Mouse (Mus musculus) midbrain, embryonic 15.5 days (tissue): ENCODE results near the gene AC170998.1. TPM values are rescaled to one million over a fixed set of nuclear protein-coding genes. Genes with fewer than 3 reads are reported as not detected.
"Not testable (repeated sequence)": the region's sequence is repeated elsewhere in the genome, so short reads cannot be mapped to it uniquely, and the experiment has no call there.

ENCODE experiments used
- ATAC-seq: fragments of 200-750 bp; cut with Nextera tagmentation; replicated peaks from 2 replicates; pipeline ENCODE4 v1.8.0; 2017; ENCODE audit warnings: moderate TSS enrichment
- H3K27ac ChIP-seq: fragments of 300-500 bp; sonication (generic); 2 replicates; pipeline ENCODE4 v1.5.1; 2015; ENCODE audit warnings: mild to moderate bottlenecking, inconsistent platforms
- H3K27me3 ChIP-seq: fragments of 300-500 bp; sonication (generic); replicated peaks from 2 replicates; pipeline ENCODE4 v1.6.1; 2015; ENCODE audit warnings: inconsistent platforms
- H3K36me3 ChIP-seq: fragments of 300-500 bp; sonication (generic); replicated peaks from 2 replicates; pipeline ENCODE4 v1.6.1; 2015; ENCODE audit warnings: inconsistent platforms
- H3K4me1 ChIP-seq: fragments of 300-500 bp; sonication (generic); 2 replicates; pipeline ENCODE4 v1.6.1; 2015; ENCODE audit warnings: inconsistent platforms
- H3K4me2 ChIP-seq: fragments of 300-500 bp; sonication (generic); 2 replicates; pipeline ENCODE4 v1.6.1; 2015; ENCODE audit warnings: inconsistent platforms, mild to moderate bottlenecking, moderate library complexity
- H3K4me3 ChIP-seq: fragments of 300-500 bp; sonication (generic); 2 replicates; pipeline ENCODE4 v1.5.1; 2015; ENCODE audit warnings: mild to moderate bottlenecking, inconsistent platforms
- H3K9ac ChIP-seq: fragments of 300-500 bp; sonication (generic); 2 replicates; pipeline ENCODE4 v1.6.1; 2015; ENCODE audit warnings: mild to moderate bottlenecking, inconsistent platforms
- H3K9me3 ChIP-seq: fragments of 300-500 bp; sonication (generic); 2 replicates; pipeline ENCODE4 v1.6.1; 2016; ENCODE audit warnings: inconsistent platforms
- WGBS: fragments of 180-500 bp; shearing (Covaris S2); methylation state at CpG from one replicate; pipeline ENCODE4 v1.1.7; 2015; ENCODE audit warnings: mixed read lengths; 5-methylcytosine and 5-hydroxymethylcytosine counted together
- polyA plus RNA-seq: library from polyadenylated mRNA; unstranded; fragments of >200 nt; fragmentation: Nextera tagmentation; extraction: Ambion mirVana; gene quantifications from 2 replicates; pipeline ENCODE4 v1.2.1, GENCODE M21; 2015

Gene AC170998.1
- polyA plus RNA-seq, 1 experiment from 2014 or later, result 2.4 TPM

DNA sequence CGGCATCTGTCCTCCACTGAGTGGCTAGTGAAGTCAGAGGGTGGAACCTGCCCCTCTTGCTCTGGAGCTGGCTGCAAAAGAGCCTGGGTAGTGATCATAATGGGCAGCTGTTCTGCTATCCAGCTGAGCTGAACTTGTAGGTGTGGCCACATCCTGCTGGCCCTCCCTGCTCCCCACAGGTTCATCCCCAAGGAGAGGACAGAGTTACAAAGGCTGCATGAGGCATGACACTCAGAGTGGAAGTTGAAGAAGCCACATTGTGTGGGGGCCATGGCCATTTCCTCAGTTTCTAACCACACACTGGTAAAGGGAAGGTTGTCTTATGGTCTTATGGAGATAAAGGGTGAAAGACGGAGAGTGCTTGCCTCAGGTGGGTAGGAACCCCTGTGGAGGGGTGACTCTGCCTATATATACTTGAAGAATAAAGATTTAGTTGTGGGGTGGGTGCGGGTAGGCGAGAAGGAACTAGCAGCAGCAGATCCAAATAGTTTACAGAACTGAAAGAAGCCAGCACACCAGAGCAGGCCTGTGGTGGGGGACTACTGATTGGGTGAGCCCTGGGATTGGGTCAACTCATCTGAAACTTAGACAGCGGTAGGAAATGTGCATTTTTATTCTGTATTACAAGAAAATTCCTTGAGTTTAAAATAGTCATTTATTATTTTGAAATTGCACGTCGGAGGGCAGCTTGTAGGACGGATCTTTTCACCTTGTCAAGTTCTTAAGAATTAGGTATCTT, 16.2 kb upstream of the AC170998.1 start:
- H3K4me1 ChIP-seq, result no peaks in the 10 kb centered on the region
- H3K36me3 ChIP-seq, result peaks cover 6% of the 10 kb centered on the region; the same call in 1 of the 2 replicates
- no peak overlapping the region for H3K9ac ChIP-seq
- no peaks in the 10 kb centered on the region for H3K27me3 ChIP-seq
- H3K4me2 ChIP-seq, result no peak overlapping the region
- no peaks in the 10 kb centered on the region for H3K9me3 ChIP-seq
- no peak for ATAC-seq
- 90% methylated on average over 8 of the region's 8 CpGs for WGBS
- H3K27ac ChIP-seq, result no peak overlapping the region
- H3K4me3 ChIP-seq, result no peak overlapping the region

DNA sequence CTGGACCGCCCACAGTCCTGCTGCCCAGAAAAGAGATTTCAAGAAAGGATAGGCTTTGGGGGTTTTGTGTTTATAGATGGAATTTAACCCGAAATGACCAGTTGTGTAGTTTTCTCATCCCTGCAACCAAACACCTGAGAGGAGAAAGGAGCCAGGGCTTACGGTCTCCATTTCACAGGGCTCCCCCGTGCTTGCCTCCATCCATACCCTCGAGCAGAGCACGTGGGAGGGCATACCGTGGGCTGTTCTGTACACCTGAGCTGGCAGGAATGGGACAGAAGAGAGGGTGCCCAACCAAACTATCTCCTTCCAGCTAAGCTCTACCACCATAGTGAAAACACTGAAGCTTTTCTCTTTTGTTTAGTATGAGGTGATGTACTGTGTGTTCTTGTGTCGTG, 15.6 kb upstream of the AC170998.1 start:
- H3K4me1 ChIP-seq, result no peaks in the 10 kb centered on the region
- 90% methylated on average over 8 of the region's 8 CpGs for WGBS
- no peaks in the 10 kb centered on the region for H3K27me3 ChIP-seq
- peaks cover 10% of the 10 kb centered on the region; the same call in 1 of the 2 replicates for H3K36me3 ChIP-seq
- no peaks in the 10 kb centered on the region for H3K9me3 ChIP-seq
- no peak overlapping the region for H3K4me3 ChIP-seq
- no peak overlapping the region for H3K27ac ChIP-seq
- H3K9ac ChIP-seq, result no peak overlapping the region
- ATAC-seq, result no peak
- H3K4me2 ChIP-seq, result no peak overlapping the region

DNA sequence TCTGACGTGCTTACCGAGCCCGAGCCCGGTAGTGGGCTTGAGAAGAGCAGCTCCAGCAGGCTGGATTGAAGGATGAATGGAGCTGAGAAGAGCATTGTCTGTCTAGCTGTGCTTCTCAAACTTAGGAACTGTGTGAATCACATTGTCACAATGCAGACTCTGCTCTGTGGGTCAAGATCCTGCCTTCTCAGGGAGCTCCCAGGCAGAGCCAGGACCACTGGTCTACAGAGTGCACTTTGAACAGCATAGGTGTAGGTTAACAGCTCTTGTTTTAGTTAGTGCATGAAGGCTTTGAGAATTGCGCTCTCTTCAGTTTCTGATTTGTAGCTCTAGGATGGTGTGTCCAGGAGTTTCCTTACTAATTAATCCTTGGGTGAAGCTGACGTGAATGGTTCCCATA, 14.6 kb upstream of the AC170998.1 start:
- Histone ChIP-seq H3K4me2 (no peak overlapping the region), H3K27me3 (no peaks in the 10 kb centered on the region), H3K9ac (no peak overlapping the region), H3K4me3 (no peak overlapping the region), H3K9me3 (no peaks in the 10 kb centered on the region), H3K36me3 (peaks cover 16% of the 10 kb centered on the region; the same call in 1 of the 2 replicates), H3K27ac (no peak overlapping the region), H3K4me1 (no peaks in the 10 kb centered on the region)
- ATAC-seq, result no peak
- WGBS, result 84% methylated on average over 6 of the region's 6 CpGs

DNA sequence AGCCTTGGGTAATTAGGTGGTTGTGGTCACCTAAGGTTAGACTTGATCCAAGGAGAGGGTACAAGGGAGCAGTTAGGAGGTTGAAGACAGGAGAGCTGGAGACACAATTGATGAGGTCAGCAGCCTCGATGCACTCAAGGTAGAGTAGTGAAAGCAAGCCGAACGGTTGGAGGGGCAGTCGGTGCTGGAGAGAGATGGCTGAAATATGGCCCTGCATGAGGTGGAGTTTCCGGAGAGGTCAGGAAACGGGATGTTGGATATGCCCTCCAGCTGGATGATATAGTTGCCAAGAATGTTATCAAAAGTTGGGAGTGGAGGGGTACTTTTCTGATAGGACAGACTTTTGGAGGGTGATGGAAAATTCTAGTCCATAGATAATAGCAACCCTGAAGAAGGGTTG, 13.6 kb upstream of the AC170998.1 start:
- Histone ChIP-seq H3K27me3 (no peaks in the 10 kb centered on the region), H3K36me3 (peaks cover 22% of the 10 kb centered on the region; the same call in 1 of the 2 replicates), H3K4me2 (no peak overlapping the region), H3K9me3 (no peaks in the 10 kb centered on the region), H3K9ac (no peak overlapping the region), H3K27ac (no peak overlapping the region), H3K4me1 (no peaks in the 10 kb centered on the region), H3K4me3 (no peak overlapping the region)
- WGBS, result 86% methylated on average over 6 of the region's 6 CpGs
- ATAC-seq, result no peak

DNA sequence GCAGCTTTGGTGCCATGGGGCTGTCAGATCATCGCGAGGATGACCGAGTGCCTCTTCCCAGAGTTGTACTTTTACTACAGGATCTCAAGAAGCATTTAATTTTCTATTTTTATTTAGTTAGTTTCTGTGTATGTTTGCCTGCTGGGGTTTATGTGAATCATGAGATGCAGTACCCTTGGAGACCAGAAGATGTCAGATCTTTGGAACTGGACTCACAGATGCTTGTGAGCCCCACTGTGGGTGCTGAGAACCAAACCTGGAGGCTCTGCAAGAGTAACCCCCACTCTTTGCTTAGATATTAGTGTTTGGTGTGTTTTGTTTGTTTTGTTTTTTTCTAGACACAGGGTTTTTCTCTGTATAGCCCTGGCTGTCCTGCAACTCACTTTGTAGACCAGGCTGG, 11.9 kb upstream of the AC170998.1 start:
- Histone ChIP-seq H3K4me3 (no peak overlapping the region), H3K27ac (no peak overlapping the region), H3K4me1 (no peaks in the 10 kb centered on the region), H3K4me2 (no peak overlapping the region), H3K27me3 (no peaks in the 10 kb centered on the region), H3K9me3 (no peaks in the 10 kb centered on the region), H3K36me3 (peaks cover 26% of the 10 kb centered on the region; the same call in 1 of the 2 replicates), H3K9ac (no peak overlapping the region)
- 98% methylated on average over 3 of the region's 3 CpGs for WGBS
- no peak for ATAC-seq

DNA sequence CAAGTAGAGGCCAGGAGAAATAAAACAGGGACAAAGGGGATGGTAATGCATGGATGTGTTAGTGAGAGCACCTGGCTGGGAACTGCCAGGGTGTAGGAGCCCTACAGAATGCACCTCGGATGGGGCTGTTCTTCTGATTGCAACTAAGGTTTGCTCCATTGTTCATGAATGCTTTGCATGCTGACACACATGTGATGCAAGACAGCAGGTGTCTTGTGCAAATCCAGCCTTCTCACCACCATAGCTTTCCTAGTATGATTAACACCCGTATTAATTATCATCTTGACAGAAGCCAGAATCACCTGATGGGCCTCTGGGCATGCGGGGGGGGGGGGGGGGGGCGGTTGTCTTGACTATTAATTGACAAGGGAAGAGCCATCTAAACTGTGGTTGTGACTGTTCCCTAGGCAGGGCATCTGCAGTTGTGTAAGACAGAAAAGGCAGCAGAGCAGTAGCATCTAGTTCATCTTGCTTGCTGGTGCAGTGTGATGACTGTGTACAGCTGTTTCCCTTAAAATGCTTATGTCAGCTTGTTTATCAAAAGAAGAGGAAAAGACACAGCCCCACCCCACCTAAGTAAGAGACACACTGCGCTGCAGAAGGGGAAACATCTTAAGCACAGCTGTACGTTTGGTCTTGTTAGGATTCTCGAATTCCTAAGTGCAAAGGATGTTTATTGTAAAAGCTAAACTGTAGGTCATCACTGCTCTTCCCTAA, 9.9 kb upstream of the AC170998.1 start:
- Histone ChIP-seq H3K9me3 (no peaks in the 10 kb centered on the region), H3K36me3 (peaks cover 26% of the 10 kb centered on the region; the same call in 1 of the 2 replicates), H3K4me2 (no peak overlapping the region), H3K27ac (no peak overlapping the region), H3K9ac (no peak overlapping the region), H3K27me3 (no peaks in the 10 kb centered on the region), H3K4me1 (no peaks in the 10 kb centered on the region), H3K4me3 (no peak overlapping the region)
- WGBS, result 87% methylated on average over 6 of the region's 7 CpGs
- ATAC-seq, result no peak

DNA sequence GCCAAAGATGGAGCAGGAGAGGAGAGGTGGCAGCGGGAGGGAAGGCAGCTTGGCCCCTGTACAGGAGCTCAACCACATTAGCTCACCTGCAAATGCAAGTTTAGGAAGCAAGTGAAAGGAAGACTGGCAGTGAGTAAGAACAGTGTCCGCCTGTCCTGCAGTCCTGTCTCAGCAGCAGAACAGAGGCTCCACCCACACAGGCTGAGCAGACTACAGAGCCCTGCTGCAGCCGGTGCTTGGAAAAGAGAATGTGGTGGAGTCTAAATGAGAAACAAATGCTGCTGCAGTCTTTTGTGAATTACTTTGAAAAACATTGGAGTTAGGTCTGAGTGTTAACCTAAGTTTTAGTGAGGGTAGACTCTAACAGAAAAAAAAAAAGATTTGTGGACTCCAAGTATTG, 8.3 kb upstream of the AC170998.1 start:
- Histone ChIP-seq H3K27ac (no peak overlapping the region), H3K36me3 (peaks cover 26% of the 10 kb centered on the region; the same call in 1 of the 2 replicates), H3K4me3 (no peak overlapping the region), H3K4me2 (no peak overlapping the region), H3K4me1 (no peaks in the 10 kb centered on the region), H3K9ac (no peak overlapping the region), H3K9me3 (no peaks in the 10 kb centered on the region), H3K27me3 (no peaks in the 10 kb centered on the region)
- no peak for ATAC-seq
- WGBS, result 72% methylated on average over 3 of the region's 3 CpGs

DNA sequence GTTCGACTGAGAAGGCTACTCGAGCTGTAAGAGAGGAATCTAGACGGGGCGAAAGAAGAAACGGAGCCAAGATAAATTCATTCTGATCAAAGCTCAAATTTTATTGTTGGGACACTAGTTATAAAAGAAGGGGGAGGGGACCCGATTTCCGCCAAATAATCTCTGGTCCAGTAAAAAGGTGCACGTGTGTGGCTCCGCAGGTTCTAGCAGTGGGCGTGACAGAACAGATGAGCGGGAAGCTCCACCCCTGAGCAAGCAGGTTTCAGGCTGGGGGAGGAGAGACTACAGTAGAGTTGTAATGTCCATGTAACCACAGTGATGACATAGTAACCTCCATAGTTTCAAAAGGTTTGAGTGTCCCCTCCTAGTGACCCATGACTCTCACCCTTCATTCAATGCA, 1.6 kb downstream of the AC170998.1 start:
- H3K36me3 ChIP-seq, result peaks cover 25% of the 10 kb centered on the region; the same call in 1 of the 2 replicates
- not testable (repeated sequence) for H3K9me3 ChIP-seq, H3K4me3 ChIP-seq, ATAC-seq, H3K27me3 ChIP-seq, H3K4me2 ChIP-seq, H3K9ac ChIP-seq, H3K27ac ChIP-seq, H3K4me1 ChIP-seq
- WGBS, result 92% methylated on average over 11 of the region's 11 CpGs

DNA sequence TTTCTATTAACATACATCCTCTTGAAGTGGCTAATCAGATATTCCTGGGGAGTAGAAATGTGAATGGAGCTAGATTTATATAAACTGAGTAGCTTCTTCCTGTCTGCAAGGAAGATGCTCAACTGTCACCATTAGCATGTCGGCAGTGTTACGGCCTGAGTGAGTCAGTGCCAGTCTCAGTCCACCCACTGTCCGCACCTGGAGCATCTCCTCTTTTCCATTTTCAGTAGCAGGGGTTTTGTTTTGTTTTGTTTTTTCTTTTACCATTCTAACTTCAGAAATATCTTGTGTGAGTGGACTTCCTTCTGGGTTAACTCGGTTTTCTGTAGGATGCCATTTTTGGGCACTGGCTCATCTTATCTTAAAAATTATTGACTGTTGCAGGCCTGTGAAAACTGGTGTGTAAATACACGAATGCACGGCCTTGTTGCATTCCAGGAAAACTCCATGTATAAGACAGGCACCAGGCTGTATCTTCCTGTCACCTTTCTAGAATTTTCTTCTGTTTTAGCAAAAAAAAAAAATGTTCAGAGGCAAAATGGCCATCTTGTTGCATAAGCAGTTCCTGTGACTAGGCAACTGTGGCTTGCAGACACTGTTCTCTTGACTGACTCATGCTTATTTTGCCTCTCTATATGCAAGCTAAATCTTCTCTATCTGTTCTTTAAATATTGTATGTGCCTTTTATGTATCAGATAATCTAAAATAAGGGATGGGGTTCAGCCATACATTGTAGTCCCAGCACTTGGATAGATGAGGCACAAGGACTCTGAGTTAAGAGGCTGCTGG, 9.6 kb downstream of the AC170998.1 start:
- H3K27ac ChIP-seq, result no peak overlapping the region
- no peaks in the 10 kb centered on the region for H3K4me1 ChIP-seq
- ATAC-seq, result no peak
- no peak overlapping the region for H3K9ac ChIP-seq
- H3K4me2 ChIP-seq, result no peak overlapping the region
- no peaks in the 10 kb centered on the region for H3K9me3 ChIP-seq
- no peaks in the 10 kb centered on the region for H3K27me3 ChIP-seq
- 96% methylated on average over 6 of the region's 6 CpGs for WGBS
- H3K36me3 ChIP-seq, result peaks cover 13% of the 10 kb centered on the region; the same call in 1 of the 2 replicates
- H3K4me3 ChIP-seq, result no peak overlapping the region

DNA sequence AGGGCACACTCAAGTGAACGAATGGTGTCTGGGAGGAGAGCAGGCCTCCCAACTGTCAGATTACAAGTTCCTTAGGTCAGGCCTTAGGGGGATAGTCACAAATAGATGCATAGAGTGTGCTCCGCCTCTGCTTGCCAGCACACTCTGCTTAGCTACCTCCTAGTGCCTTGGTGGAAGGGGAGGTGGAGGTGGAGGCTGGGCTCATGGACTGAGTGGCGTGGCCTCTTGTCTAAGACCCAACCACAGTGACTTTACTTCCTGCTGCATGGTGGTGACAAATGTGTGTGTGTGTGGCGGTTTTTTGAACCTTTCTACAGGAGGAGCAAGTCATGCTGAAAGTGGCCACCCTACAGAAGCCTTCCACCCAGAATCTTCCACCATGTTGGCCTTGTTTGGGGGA, 10.6 kb downstream of the AC170998.1 start:
- Histone ChIP-seq H3K4me1 (no peaks in the 10 kb centered on the region), H3K4me3 (no peak overlapping the region), H3K27me3 (no peaks in the 10 kb centered on the region), H3K36me3 (peaks cover 11% of the 10 kb centered on the region; the same call in 1 of the 2 replicates), H3K9me3 (no peaks in the 10 kb centered on the region), H3K9ac (no peak overlapping the region), H3K4me2 (no peak overlapping the region), H3K27ac (no peak overlapping the region)
- WGBS, result 89% methylated on average over 4 of the region's 4 CpGs
- ATAC-seq, result no peak

DNA sequence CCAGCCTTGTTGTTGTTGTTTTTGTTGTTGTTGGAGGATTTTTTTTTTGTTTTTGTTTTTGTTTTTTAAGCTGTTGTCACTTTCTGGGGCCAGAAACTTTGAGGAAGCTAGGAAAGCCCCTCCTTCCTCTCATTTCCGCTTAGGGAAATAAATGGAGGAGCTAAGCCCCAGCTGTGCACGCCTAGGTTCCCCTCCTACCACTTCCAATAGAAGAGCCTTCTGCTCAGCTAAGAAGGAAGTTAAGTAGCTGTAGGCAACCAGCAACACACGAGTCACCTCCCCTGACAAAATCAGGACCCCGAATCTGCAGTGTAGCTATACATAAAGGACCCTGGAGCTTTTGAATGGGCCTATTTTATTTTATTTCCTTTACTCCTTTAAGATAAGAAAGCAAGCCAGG, 12.1 kb downstream of the AC170998.1 start:
- Histone ChIP-seq H3K27me3 (no peaks in the 10 kb centered on the region), H3K27ac (no peak overlapping the region), H3K4me2 (no peak overlapping the region), H3K4me1 (no peaks in the 10 kb centered on the region), H3K9ac (no peak overlapping the region), H3K4me3 (no peak overlapping the region), H3K36me3 (peaks cover 9% of the 10 kb centered on the region), H3K9me3 (no peaks in the 10 kb centered on the region)
- no peak for ATAC-seq
- WGBS, result 91% methylated on average over 4 of the region's 4 CpGs

DNA sequence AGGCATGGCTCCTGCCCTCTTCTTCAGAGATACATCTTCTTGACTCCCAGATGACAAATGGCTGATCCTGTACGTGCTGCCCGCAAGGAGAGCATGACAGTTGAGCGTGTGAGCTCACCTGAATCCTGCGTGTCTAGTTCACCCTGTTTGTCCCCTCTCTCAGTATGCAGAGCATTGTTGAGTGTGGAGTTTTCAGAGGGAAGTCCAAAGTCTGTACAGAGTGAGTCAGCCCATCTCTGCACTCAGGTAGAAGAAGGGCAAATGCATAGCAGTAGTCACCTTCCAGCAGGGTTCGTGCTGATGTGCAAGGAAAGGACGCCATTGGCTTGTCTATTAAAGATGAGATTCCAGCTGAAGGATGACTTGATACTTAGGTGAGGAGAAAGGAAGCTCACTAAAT, 13.4 kb downstream of the AC170998.1 start:
- Histone ChIP-seq H3K9me3 (no peaks in the 10 kb centered on the region), H3K4me1 (no peaks in the 10 kb centered on the region), H3K36me3 (peaks cover 19% of the 10 kb centered on the region), H3K4me3 (no peak overlapping the region), H3K9ac (no peak overlapping the region), H3K27me3 (no peaks in the 10 kb centered on the region), H3K4me2 (no peak overlapping the region), H3K27ac (no peak overlapping the region)
- WGBS, result 95% methylated on average over 6 of the region's 6 CpGs
- no peak for ATAC-seq
